Mouse (Mus musculus) kidney, adult 2 months (tissue): ENCODE data around the gene Map1b. TPM values are rescaled to one million over a fixed set of nuclear protein-coding genes. Genes with fewer than 3 reads are reported as not detected.

ENCODE experiments used
- DNase-seq: peaks from one replicate; pipeline ENCODE4 v3.0.0; 2021
- H3K27ac ChIP-seq: fragments of 200-500 bp; 2 replicates; pipeline ENCODE4 v1.5.1; 2012; ENCODE audit warnings: low read depth, low read length, control low read depth, inconsistent platforms; ENCODE audit not compliant: insufficient read depth
- H3K27me3 ChIP-seq: fragments of 200-500 bp; replicated peaks from 2 replicates; pipeline ENCODE4 v1.6.1; 2012; ENCODE audit warnings: mild to moderate bottlenecking, moderate library complexity, low read length, inconsistent platforms; ENCODE audit not compliant: control insufficient read depth, insufficient read depth
- H3K36me3 ChIP-seq: fragments of 200-500 bp; 2 replicates; pipeline ENCODE4 v1.6.1; 2012; ENCODE audit warnings: mild to moderate bottlenecking, moderate library complexity, low read length, inconsistent platforms; ENCODE audit not compliant: control insufficient read depth, insufficient read depth
- H3K4me1 ChIP-seq: fragments of 200-500 bp; 2 replicates; pipeline ENCODE4 v1.6.1; 2011; ENCODE audit warnings: low read length; ENCODE audit not compliant: control insufficient read depth, insufficient read depth
- H3K4me3 ChIP-seq: fragments of 200-500 bp; 2 replicates; pipeline ENCODE4 v1.5.1; 2011; ENCODE audit warnings: mild to moderate bottlenecking, low read depth, low read length, control low read depth; ENCODE audit not compliant: insufficient read depth
- CTCF ChIP-seq: fragments of 200-500 bp; conservative IDR thresholded peaks from 2 replicates; pipeline ENCODE4 v1.5.1; 2011; ENCODE audit warnings: low read depth, mild to moderate bottlenecking, control low read depth, low read length, moderate library complexity, mixed read lengths; ENCODE audit not compliant: insufficient read depth, insufficient read length
- POLR2A ChIP-seq: fragments of 200-500 bp; IDR thresholded peaks from one replicate; pipeline ENCODE4 v1.6.1; 2011; ENCODE audit warnings: low read depth, low read length, control low read depth
- WGBS: fragments of 180-500 bp; shearing (Covaris S2); methylation state at CpG from one replicate; pipeline ENCODE4 v1.1.7; 2018; 5-methylcytosine and 5-hydroxymethylcytosine counted together
- polyA plus RNA-seq: library from polyadenylated mRNA; depleted of rRNA; stranded (reverse); fragments of >200 nt; gene quantifications from 2 replicates; pipeline ENCODE4 v1.2.3, GENCODE M21; 2012

Map1b gene
- polyA plus RNA-seq, 1 experiment, result 1.3 TPM

DNA sequence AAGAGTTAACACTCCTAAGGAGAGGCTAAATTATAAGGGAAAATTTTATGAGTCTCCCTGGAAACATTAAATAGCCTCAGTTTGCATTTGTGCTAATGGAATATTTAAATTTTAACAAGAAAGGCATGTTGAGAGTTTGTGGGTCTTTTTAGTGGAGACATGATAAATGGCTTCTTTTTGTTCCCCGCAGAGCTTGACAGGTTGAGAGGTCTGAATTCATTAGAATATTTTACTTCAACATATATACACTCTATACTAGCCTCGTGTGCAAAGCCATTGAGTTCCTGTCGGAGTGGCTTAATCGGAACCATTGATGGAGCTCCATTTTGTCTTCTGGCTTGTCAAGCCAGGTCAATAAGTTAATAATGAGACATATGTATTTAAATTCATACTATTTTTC is 6.4 kb downstream of the Map1b start:
- Histone ChIP-seq H3K36me3 (no peaks in the 10 kb centered on the region), H3K27ac (no peak overlapping the region), H3K4me1 (no peaks in the 10 kb centered on the region), H3K27me3 (no peaks in the 10 kb centered on the region), H3K4me3 (no peak overlapping the region)
- TF ChIP-seq CTCF (no peak), POLR2A (no peak)
- 82% methylated on average over 4 of the region's 4 CpGs for WGBS
- no peak for DNase-seq

DNA sequence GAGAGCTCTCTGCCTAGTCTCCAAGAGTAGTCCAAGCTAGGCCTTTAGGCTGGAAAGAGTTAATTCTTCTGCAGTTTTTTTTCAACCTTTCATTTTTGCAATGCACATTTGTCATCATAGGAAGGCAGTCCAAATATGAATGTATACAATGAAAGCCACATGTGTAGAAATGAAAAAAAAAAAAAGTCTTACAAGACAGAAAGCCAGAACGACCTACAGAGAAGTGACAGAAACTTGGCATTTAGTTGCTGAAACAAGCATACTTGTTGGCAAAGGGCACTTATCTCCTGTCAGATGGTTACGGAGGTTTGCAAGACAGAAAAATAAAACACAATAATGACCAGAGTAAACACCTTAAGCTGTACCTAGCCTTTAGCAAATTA is 9.8 kb downstream of the Map1b start:
- H3K27me3 ChIP-seq, result no peaks in the 10 kb centered on the region
- no peak for DNase-seq
- H3K4me1 ChIP-seq, result no peaks in the 10 kb centered on the region
- H3K4me3 ChIP-seq, result no peak overlapping the region
- H3K27ac ChIP-seq, result no peak overlapping the region
- no peaks in the 10 kb centered on the region for H3K36me3 ChIP-seq
- no peak for TF ChIP-seq POLR2A
- 56% methylated on average over 2 of the region's 2 CpGs for WGBS

DNA sequence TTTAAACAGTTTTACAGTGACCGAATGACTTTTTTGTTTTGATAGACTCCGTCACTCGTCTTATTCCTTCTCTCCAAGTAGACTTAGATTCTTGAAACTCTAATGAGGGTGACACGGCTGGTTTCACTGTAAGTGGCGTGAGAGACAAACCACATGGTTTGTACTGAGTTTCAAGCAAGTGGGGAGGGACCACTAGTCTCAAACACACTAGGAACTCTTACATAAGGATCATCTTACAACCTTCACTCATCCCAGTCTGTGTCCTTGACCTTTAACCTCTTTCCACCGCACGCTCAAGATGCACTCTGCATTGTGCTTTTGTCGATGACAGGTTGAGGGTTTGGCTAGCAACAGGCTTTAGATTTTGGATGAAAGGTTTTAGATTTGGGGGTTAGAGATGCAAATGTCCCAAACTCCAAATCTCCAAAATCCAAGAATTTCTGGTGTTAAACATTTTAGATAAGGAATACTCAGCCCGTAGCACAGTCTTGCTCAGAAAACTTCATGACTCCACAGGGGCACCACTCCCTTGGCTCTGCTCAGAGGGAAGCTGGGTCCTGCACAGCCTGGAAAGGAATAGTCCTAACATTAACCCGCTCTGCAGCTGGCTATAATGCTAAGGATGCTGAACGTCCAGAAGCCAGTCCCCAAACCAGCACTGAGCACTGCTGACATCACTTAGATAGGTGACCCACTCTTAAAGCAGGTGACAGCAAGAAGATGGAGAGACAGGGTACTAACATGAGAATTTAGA is 10.3 kb downstream of the Map1b start:
- no peaks in the 10 kb centered on the region for H3K27me3 ChIP-seq
- H3K4me1 ChIP-seq, result no peaks in the 10 kb centered on the region
- TF ChIP-seq CTCF, result no peak
- no peak for TF ChIP-seq POLR2A
- WGBS, result 65% methylated on average over 11 of the region's 11 CpGs
- no peak overlapping the region for H3K4me3 ChIP-seq
- H3K36me3 ChIP-seq, result no peaks in the 10 kb centered on the region
- no peak overlapping the region for H3K27ac ChIP-seq
- no peak for DNase-seq

DNA sequence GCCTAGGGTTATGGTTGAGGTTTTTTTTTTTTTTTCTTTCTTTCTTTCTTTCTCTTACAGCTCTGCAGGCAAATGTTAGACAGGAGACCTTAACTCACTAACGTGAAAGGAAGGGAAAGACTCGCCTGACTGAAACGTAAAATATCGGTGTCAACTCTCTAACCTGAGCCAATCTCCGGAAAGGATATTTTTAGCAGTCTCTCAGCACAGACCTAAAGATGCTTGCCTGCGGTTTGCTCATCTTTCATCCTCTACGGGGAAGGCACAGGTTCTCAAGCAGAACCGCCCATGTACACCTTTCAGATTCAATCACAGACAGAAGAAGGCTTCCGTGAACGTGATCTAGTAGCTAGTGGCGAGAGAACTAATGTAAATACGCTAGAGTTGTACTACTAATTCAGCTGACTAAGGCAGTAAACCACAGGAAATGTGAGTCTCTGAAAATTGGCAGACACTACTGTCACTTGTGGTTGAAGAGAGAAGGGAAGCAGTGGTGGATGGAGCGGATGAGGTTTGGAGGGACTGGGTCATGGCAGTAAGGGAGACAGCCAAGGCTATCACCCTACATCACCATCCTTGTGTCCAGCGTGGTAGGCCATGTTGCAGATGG is 12.9 kb downstream of the Map1b start:
- Histone ChIP-seq H3K4me1 (no peaks in the 10 kb centered on the region), H3K27me3 (no peaks in the 10 kb centered on the region), H3K27ac (no peak overlapping the region), H3K36me3 (no peaks in the 10 kb centered on the region), H3K4me3 (no peak overlapping the region)
- 54% methylated on average over 14 of the region's 14 CpGs for WGBS
- TF ChIP-seq CTCF, result no peak
- no peak for TF ChIP-seq POLR2A
- no peak for DNase-seq

DNA sequence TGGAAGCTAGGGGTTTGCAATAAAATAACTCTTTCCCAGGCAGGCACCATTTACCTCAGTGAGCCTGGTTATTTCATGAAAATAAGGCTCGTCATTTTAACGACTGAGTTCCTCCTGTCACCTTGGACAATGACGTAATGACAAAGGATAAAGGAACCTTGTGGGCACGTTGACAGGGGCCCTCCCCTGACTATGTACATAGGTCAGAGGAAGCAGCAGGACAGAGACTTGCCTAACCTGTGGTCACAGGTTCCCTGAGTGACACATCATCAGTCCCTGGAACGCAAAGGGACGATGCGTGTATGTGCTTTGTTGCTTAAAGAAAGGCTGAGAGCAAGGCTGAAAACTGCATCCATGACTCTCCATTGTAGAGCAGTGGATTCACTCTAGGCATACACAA is 13.4 kb downstream of the Map1b start:
- Histone ChIP-seq H3K36me3 (no peaks in the 10 kb centered on the region), H3K27ac (no peak overlapping the region), H3K4me1 (no peaks in the 10 kb centered on the region), H3K4me3 (no peak overlapping the region), H3K27me3 (no peaks in the 10 kb centered on the region)
- no peak for TF ChIP-seq POLR2A
- no peak for TF ChIP-seq CTCF
- DNase-seq, result no peak
- 67% methylated on average over 7 of the region's 7 CpGs for WGBS

DNA sequence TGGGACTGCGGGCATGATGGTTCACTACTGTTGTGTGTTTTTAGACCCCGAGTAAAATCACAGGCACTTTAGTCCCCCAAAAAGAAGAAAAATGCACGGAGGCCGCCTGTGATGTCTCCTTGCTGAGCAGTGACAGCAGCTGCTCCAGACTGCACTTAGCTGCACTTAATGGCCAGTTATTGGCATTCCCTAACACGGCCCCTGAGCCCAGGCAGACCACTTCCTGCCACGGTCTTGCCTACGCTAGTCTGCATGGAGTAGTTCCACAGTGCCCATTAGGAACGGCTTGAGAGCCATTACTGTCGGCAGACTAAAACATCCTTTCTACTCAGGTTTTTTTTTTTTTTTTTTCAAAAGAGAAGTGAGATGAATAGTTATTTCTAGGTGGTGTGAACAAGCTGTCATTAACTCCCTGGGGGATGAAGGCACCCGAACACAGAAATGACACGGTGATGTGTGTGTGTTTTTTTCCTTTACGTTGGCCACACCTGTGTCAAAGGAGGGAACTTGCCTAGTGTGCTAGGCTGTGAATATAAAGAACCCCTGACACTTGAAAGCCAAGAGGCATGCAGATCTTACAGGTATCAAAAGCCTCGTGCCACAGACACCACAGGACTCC is 14.1 kb downstream of the Map1b start:
- H3K36me3 ChIP-seq, result no peaks in the 10 kb centered on the region
- H3K27ac ChIP-seq, result no peak overlapping the region
- no peak for TF ChIP-seq CTCF
- TF ChIP-seq POLR2A, result no peak
- WGBS, result 47% methylated on average over 13 of the region's 13 CpGs
- no peak for DNase-seq
- no peaks in the 10 kb centered on the region for H3K4me1 ChIP-seq
- no peaks in the 10 kb centered on the region for H3K27me3 ChIP-seq
- H3K4me3 ChIP-seq, result no peak overlapping the region

DNA sequence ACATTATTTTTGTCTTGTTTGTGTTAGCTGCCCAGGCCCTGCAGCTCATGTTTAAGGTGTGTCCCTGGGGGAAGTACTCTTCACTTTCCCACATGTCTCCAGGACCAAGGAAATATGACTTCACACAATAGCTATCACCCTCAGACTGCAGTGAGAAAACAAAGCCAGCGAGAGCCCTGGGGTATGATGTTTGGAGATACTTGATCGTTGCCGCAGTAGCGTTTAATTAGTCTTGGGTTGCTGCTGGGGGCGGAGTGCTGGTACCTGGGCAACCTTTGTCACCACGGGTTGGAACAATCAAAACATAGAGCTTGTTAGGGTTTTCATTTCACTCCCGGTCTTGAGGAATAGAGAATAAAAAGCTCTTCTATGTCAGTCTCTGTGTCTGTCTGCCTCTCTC is 14.9 kb downstream of the Map1b start:
- 47% methylated on average over 7 of the region's 7 CpGs for WGBS
- no peak overlapping the region for H3K4me3 ChIP-seq
- H3K27ac ChIP-seq, result no peak overlapping the region
- TF ChIP-seq CTCF (no peak), POLR2A (no peak)
- no peak for DNase-seq
- H3K36me3 ChIP-seq, result no peaks in the 10 kb centered on the region
- H3K27me3 ChIP-seq, result no peaks in the 10 kb centered on the region
- no peaks in the 10 kb centered on the region for H3K4me1 ChIP-seq
